Mouse (Mus musculus) kidney, embryonic 16.5 days (tissue): ENCODE measurements around the gene 1700014D04Rik. TPM values are rescaled to one million over a fixed set of nuclear protein-coding genes. Genes with fewer than 3 reads are reported as not detected.
"Not testable (repeated sequence)": the region's sequence is repeated elsewhere in the genome, so short reads cannot be mapped to it uniquely, and the experiment has no call there.

Source experiments
- ATAC-seq: fragments of 200-750 bp; cut with Nextera tagmentation; 2 replicates; pipeline ENCODE4 v1.8.0; 2017; ENCODE audit warnings: moderate TSS enrichment; ENCODE audit not compliant: low FRiP score, low TSS enrichment
- H3K27ac ChIP-seq: fragments of 300-500 bp; sonication (generic); 2 replicates; pipeline ENCODE4 v1.5.1; 2014; ENCODE audit warnings: low read length
- H3K27me3 ChIP-seq: fragments of 300-500 bp; sonication (generic); 2 replicates; pipeline ENCODE4 v1.6.1; 2014; ENCODE audit warnings: low read length, control low read depth, mixed read lengths; ENCODE audit not compliant: insufficient read depth
- H3K36me3 ChIP-seq: fragments of 300-500 bp; sonication (generic); 2 replicates; pipeline ENCODE4 v1.6.1; 2014; ENCODE audit warnings: low read length, control low read depth, mixed read lengths; ENCODE audit not compliant: insufficient read depth
- H3K4me1 ChIP-seq: fragments of 300-500 bp; sonication (generic); 2 replicates; pipeline ENCODE4 v1.6.1; 2014; ENCODE audit warnings: low read length, control low read depth, mixed read lengths; ENCODE audit not compliant: insufficient read depth
- H3K4me2 ChIP-seq: fragments of 300-500 bp; sonication (generic); replicated peaks from 2 replicates; pipeline ENCODE4 v1.6.1; 2014; ENCODE audit warnings: low read depth, low read length
- H3K4me3 ChIP-seq: fragments of 300-500 bp; sonication (generic); 2 replicates; pipeline ENCODE4 v1.5.1; 2014; ENCODE audit warnings: mild to moderate bottlenecking, low read length
- H3K9ac ChIP-seq: fragments of 300-500 bp; sonication (generic); replicated peaks from 2 replicates; pipeline ENCODE4 v1.6.1; 2014; ENCODE audit warnings: low read length
- H3K9me3 ChIP-seq: fragments of 300-500 bp; sonication (generic); 2 replicates; pipeline ENCODE4 v1.6.1; 2016; ENCODE audit warnings: low read length, control low read depth
- WGBS: fragments of 180-500 bp; shearing (Covaris S2); extraction: QIAGEN DNeasy Blood & Tissue Kit; methylation state at CpG from one replicate; pipeline ENCODE4 v1.1.7; 2014; 5-methylcytosine and 5-hydroxymethylcytosine counted together
- polyA plus RNA-seq: library from polyadenylated mRNA; unstranded; fragments of >200 nt; fragmentation: Nextera tagmentation; extraction: Ambion mirVana; gene quantifications from 2 replicates; pipeline ENCODE4 v1.2.1, GENCODE M21; 2015

The 1700014D04Rik gene
- polyA plus RNA-seq: not detected in 2 replicates

DNA sequence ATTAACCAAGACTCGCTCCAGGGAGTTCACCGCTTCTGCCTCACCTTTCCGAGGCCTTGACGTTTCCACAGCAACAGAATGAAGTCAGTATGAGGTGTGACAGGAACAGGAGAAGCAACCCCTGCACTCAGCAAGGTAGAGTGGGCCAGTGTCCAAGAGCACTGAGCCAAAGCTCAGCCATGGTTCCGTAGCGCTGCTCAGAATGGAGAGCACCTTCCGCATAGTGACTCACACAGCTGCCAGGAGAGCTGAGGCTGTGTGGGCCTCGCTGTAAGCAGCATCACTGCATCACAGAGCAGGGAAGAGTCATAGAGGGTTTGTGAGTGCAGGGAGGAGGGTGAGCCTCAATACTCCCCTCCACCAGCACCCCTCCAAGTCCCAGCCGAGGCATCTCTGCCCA is at the start of gene 1700014D04Rik:
1700014D04Rik (minus strand) TSS at position 42 of the 400 bp plus-strand sequence.
- H3K4me2 ChIP-seq: no peak within 1 kb of the TSS
- ATAC-seq: no peak

DNA sequence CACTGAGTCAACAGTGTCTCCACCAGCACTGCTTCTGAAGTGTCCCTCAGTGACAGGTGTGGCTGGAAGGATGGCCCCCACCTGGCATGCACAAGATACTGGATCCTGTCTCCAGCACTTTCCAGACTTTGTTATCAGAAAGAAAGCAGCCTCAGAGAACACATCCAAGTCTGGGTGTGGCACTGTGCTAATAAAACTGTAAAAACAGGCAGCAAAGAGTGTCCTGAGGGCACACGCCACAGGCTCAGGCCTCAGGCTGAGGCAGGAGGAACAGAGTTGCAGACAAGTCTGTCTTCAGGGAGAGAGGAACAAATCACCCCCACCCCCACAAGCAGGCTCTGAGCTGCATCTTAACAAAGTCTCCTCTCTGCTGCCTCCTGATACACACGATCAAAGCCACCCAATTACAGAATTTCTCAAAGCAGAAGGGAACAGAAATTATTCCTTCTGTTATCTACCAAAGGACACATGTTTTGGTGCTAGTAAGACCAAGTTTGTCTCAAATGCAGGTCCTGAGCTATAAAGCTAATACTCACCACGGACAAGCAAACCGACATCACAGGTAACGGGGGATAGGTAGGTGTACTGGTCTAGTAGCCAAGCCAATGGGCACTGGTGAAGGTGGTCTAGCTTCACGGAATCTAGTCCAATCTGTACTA is 49.4 kb upstream of the 1700014D04Rik start:
- Histone ChIP-seq H3K27ac (no peak overlapping the region), H3K36me3 (peaks cover 87% of the 10 kb centered on the region), H3K4me3 (no peak overlapping the region), H3K9ac (no peak overlapping the region), H3K9me3 (no peaks in the 10 kb centered on the region), H3K4me2 (no peak overlapping the region), H3K27me3 (no peaks in the 10 kb centered on the region), H3K4me1 (no peaks in the 10 kb centered on the region)
- no peak; the same call in 1 of the 2 replicates for ATAC-seq
- 93% methylated on average over 6 of the region's 6 CpGs for WGBS

More for the DNA sequence above, at the start of gene 1700014D04Rik:
- Histone ChIP-seq H3K4me1 (no peaks in the 10 kb centered on the region), H3K27ac (no peak within 1 kb of the TSS), H3K9me3 (no peaks in the 10 kb centered on the region), H3K27me3 (no peaks in the 10 kb centered on the region), H3K36me3 (no peaks in the 10 kb centered on the region), H3K9ac (no peak within 1 kb of the TSS), H3K4me3 (no peak within 1 kb of the TSS)
- WGBS: 75% methylated on average over 9 of the region's 9 CpGs

DNA sequence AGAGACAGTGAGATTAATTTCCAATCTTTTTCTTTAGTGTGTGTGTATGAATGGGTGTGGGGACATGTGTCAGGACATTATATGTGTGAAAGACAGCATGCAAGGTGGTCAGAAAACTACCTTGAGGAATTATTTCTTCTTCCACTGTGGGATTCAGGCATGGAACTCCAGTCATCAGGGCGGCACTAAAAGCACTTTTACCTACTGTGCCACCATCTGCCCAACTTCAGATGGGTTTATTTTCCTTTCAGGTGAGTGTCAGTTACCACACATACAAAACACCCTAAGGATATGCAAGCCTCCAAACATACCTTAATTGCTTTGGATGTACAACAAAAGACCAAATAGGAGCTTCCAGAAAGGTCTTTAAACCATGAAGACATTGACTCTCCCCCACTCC is 48.2 kb upstream of the 1700014D04Rik start:
- H3K9ac ChIP-seq: no peak overlapping the region
- no peak for ATAC-seq
- peaks cover 82% of the 10 kb centered on the region for H3K36me3 ChIP-seq
- no peak overlapping the region for H3K27ac ChIP-seq
- WGBS: 80% methylated on average over 1 of the region's 1 CpGs
- no peak overlapping the region for H3K4me2 ChIP-seq
- H3K27me3 ChIP-seq: no peaks in the 10 kb centered on the region
- H3K4me1 ChIP-seq: no peaks in the 10 kb centered on the region
- H3K4me3 ChIP-seq: no peak overlapping the region
- H3K9me3 ChIP-seq: no peaks in the 10 kb centered on the region

DNA sequence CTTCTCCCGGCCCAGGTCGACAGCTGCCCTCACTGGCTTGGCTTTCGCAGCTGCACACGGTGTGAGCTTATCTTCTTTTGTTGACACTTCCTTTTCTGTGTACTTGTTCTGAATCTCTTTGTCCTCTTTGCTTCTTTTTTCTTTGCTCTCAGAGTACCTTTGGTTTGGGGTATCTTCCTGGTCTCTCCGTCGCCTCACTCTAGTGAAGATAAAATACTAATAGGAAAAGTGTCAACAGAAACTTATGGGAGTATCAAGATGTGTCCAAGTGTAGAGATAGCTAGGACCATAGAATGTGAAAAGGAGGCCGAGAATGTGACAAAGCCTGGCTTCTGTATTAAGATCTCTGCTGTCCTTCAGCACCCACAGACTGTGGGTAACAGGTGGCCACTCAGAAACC is 35.6 kb upstream of the 1700014D04Rik start, which contains the start of gene Gm49354:
Gm49354 (minus strand) TSS at position 101 of the 400 bp plus-strand sequence.
- ATAC-seq: no peak
- peaks cover 84% of the 10 kb centered on the region for H3K36me3 ChIP-seq

DNA sequence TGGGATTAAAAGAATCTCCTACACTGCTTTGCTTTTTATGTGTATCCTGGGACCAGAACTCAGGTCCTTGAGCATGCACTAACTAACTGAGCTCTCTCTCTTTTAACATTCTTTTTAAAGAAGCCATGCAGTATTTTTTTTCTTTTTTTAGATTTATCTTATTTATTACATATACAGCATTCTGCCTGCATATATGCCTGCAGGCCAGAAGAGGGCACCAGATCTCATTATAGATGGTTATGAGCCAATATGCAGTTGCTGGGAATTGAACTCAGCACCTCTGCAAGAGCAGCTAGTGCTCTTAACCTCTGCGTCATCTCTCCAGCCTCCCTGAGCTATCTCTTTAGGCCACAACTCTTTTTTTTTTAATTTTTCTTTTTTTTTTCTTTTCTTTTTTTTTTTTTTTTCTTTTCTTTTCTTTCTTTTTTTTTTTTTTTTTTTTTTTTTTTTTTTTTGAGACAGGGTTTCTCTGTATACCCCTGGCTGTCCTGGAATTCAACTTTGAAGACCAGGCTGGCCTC is 33.3 kb upstream of the 1700014D04Rik start:
- WGBS: 97% methylated on average over 1 of the region's 1 CpGs
- not testable (repeated sequence) for H3K27me3 ChIP-seq, H3K4me2 ChIP-seq, H3K27ac ChIP-seq, H3K9me3 ChIP-seq, ATAC-seq, H3K4me3 ChIP-seq, H3K4me1 ChIP-seq, H3K9ac ChIP-seq
- peaks cover 80% of the 10 kb centered on the region for H3K36me3 ChIP-seq

More for the DNA sequence above, 35.6 kb upstream of the 1700014D04Rik start, which contains the start of gene Gm49354:
- H3K9ac ChIP-seq: no peak within 1 kb of the TSS
- H3K9me3 ChIP-seq: no peaks in the 10 kb centered on the region
- H3K4me2 ChIP-seq: no peak within 1 kb of the TSS
- H3K27me3 ChIP-seq: no peaks in the 10 kb centered on the region
- 95% methylated on average over 7 of the region's 7 CpGs for WGBS
- no peaks in the 10 kb centered on the region for H3K4me1 ChIP-seq
- H3K27ac ChIP-seq: no peak within 1 kb of the TSS
- no peak within 1 kb of the TSS for H3K4me3 ChIP-seq

DNA sequence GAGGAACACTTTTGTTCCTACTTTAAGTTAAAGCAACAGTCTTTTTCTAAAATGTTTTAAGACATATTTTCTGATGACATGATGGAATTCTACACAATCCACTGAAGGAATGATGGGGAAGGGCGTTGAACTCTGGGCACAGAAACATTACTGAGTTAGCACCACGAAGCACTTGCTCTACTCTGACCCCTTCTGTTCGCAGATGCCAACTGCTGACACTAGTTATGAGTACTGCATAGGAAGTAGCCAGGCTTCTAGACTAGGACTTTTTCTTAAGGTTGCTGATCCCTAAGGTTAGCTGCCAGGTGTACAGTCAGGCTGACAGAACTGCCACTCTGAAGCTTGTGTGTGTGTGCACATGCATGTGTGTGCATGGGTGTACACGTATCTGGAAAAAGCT is 32.7 kb upstream of the 1700014D04Rik start:
- ATAC-seq: no peak
- no peak overlapping the region for H3K27ac ChIP-seq
- no peaks in the 10 kb centered on the region for H3K9me3 ChIP-seq
- H3K27me3 ChIP-seq: no peaks in the 10 kb centered on the region
- no peak overlapping the region for H3K4me3 ChIP-seq
- no peaks in the 10 kb centered on the region for H3K4me1 ChIP-seq
- WGBS: 83% methylated on average over 4 of the region's 4 CpGs
- no peak overlapping the region for H3K4me2 ChIP-seq
- H3K36me3 ChIP-seq: peaks cover 77% of the 10 kb centered on the region
- H3K9ac ChIP-seq: no peak overlapping the region

DNA sequence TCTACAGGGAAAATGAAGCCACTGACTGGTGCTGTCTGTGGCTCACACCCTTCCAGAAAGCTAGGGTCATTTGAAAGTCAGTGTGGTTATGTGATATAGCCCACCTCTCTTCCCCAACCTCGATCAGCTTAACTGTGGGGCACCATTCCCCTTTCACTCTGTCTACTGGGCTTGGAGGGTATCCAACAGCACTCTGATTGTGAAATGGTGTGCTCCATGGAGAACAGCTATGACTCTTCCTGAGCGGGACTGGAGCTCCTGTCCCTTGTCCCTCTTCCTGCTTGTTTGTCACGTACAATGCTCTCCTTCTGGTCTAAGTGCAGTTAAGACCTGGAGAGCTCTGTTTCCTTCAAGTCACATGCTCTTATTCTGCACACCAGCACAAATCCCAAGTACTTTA is 28.6 kb upstream of the 1700014D04Rik start:
- ATAC-seq: no peak
- H3K9ac ChIP-seq: no peak overlapping the region
- H3K36me3 ChIP-seq: peaks cover 57% of the 10 kb centered on the region
- H3K9me3 ChIP-seq: no peaks in the 10 kb centered on the region
- H3K27me3 ChIP-seq: no peaks in the 10 kb centered on the region
- H3K4me1 ChIP-seq: peaks cover 13% of the 10 kb centered on the region
- H3K4me2 ChIP-seq: no peak overlapping the region
- H3K4me3 ChIP-seq: no peak overlapping the region
- H3K27ac ChIP-seq: no peak overlapping the region
- 83% methylated on average over 3 of the region's 3 CpGs for WGBS

DNA sequence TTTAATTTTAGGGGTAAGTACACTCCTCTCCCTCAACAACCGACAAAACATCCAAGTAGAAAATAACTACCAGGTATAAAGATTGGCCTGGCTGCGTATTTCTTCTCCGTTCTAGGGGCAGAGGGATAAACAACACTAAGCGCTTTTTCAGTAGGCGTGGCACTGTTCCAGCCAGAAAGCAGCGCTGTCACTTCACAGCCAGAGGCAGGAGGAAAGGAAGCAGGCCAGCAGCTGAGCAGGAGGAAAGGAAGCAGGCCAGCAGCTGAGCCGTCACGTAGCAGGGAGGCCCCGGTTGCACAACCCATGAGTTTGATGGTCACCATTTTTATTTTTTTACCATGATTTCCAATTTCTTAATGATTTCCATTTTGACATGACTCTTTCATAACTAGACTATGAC is 24.7 kb upstream of the 1700014D04Rik start:
- Histone ChIP-seq H3K36me3 (peaks cover 23% of the 10 kb centered on the region), H3K4me3 (no peak overlapping the region), H3K27me3 (no peaks in the 10 kb centered on the region), H3K9me3 (no peaks in the 10 kb centered on the region), H3K27ac (peak overlapping the region; percentile 99), H3K4me1 (peaks cover 42% of the 10 kb centered on the region), H3K4me2 (peak overlapping the region; percentile 84; the same call in 1 of the 2 replicates), H3K9ac (peak overlapping the region; percentile 82; the same call in 1 of the 2 replicates)
- no peak for ATAC-seq
- 45% methylated on average over 9 of the region's 9 CpGs for WGBS

DNA sequence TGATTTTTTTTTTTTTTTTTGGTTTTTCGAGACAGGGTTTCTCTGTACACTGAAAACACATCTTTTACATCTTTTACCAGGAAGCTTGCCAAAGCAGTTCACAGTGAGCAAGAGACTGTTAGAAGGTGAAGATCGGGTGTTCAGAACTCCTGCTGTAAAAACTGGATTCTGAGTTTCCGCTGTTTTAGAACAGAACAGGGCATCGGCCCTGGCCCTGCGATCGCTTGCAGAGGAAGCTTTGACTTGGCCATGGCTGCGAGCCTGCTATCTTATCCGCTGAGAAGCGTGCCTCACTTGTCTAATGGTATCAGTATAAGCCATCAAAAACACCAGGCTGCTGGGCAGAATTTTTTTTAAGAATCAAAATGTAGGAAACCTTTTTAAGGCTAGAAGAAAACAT is 24.3 kb upstream of the 1700014D04Rik start:
- Histone ChIP-seq H3K4me1 (peaks cover 46% of the 10 kb centered on the region), H3K27me3 (no peaks in the 10 kb centered on the region), H3K27ac (peak overlapping the region; percentile 99), H3K4me2 (peak overlapping the region; percentile 84), H3K9ac (peak overlapping the region; percentile 82), H3K36me3 (peaks cover 22% of the 10 kb centered on the region), H3K4me3 (peak overlapping the region; percentile 91; the same call in 1 of the 2 replicates), H3K9me3 (no peaks in the 10 kb centered on the region)
- 61% methylated on average over 9 of the region's 9 CpGs for WGBS
- ATAC-seq: no peak

DNA sequence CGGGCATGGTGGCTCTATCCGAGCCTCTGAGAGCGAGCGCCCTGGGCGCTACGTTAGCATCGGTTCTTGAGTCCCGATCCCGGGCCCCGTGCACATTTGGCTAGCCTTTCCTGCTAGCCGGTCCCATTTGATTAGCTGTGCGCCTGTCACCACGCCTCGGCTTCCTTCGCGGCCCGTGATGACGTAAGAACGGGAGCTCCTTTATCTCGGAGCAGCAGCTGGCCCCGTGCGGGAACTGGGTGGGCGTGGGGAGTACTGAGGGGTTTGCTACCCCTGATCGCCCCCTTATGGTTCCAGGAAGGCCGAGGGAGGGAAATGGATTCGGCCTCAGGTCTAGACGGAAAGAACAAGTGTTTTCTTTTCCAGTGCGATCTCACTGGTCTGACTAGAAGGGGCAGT is 23.6 kb upstream of the 1700014D04Rik start:
- peak; percentile 81 for ATAC-seq
- H3K9ac ChIP-seq: peak overlapping the region; percentile 82

More for the DNA sequence above, 23.6 kb upstream of the 1700014D04Rik start:
- no peaks in the 10 kb centered on the region for H3K9me3 ChIP-seq
- H3K4me1 ChIP-seq: peaks cover 49% of the 10 kb centered on the region
- H3K27ac ChIP-seq: peak overlapping the region; percentile 99
- H3K27me3 ChIP-seq: no peaks in the 10 kb centered on the region
- under 1% methylated on average over 28 of the region's 28 CpGs for WGBS
- H3K36me3 ChIP-seq: peaks cover 19% of the 10 kb centered on the region
- H3K4me2 ChIP-seq: peak overlapping the region; percentile 84
- H3K4me3 ChIP-seq: peak overlapping the region; percentile 91
